Mouse (Mus musculus) megakaryocyte, embryonic 14.5 days (primary cell): ENCODE data around the gene Mff. TPM values are rescaled to one million over a fixed set of nuclear protein-coding genes. Genes with fewer than 3 reads are reported as not detected.

Experiments
- H3K27me3 ChIP-seq: replicated peaks from 2 replicates; pipeline ENCODE3; 2012; ENCODE audit warnings: inconsistent platforms
- H3K36me3 ChIP-seq: replicated peaks from 2 replicates; pipeline ENCODE3; 2012; ENCODE audit warnings: low read length, inconsistent platforms, mixed read lengths
- H3K4me1 ChIP-seq: 2 replicates; pipeline ENCODE4 v1.6.1; 2012; ENCODE audit warnings: inconsistent platforms
- H3K4me3 ChIP-seq: replicated peaks from 2 replicates; pipeline ENCODE3; 2012; ENCODE audit warnings: moderate library complexity, mild to moderate bottlenecking, inconsistent platforms
- H3K9me3 ChIP-seq: 2 replicates; pipeline ENCODE4 v1.6.1; 2012; ENCODE audit warnings: inconsistent platforms
- FLI1 ChIP-seq: IDR thresholded peaks from 2 replicates; pipeline ENCODE4 v1.6.1; 2012; ENCODE audit warnings: low read length, inconsistent platforms, mixed read lengths
- GATA1 ChIP-seq: IDR thresholded peaks from 3 replicates; pipeline ENCODE4 v1.6.1; 2012; ENCODE audit warnings: mixed read lengths, low read length, inconsistent platforms, borderline replicate concordance
- polyA plus RNA-seq: library from polyadenylated mRNA; stranded (reverse); fragments of >175 nt; gene quantifications from 2 replicates; pipeline ENCODE4 v1.2.3, GENCODE M21; 2012; ENCODE audit warnings: low replicate concordance; ENCODE audit not compliant: insufficient read depth

Mff gene
- polyA plus RNA-seq, 1 experiment = 380 TPM

DNA sequence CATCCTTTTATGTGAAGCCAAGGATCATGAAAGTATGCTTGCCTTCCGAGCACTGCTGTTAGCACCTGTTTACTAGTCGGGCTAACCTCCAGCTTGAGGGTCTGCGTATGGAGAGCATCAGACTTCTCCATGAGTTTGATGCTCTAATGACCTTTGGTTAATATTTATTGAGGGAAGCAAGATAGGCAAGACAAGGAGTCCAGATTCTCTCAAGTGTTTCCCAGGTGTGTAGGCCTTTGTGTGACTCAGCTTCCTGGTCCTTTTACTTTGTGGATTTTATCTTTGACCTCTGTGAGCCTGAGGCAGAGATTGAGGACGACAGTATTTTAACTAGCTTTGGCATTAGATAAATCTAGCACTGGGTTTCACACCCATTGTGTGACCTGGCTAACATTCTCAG, 42.0 kb downstream of the Mff start:
- no peak for TF ChIP-seq GATA1
- TF ChIP-seq FLI1 = no peak
- Histone ChIP-seq H3K4me3 (no peak overlapping the region), H3K4me1 (peaks cover 6% of the 10 kb centered on the region), H3K27me3 (no peaks in the 10 kb centered on the region), H3K9me3 (peaks cover 3% of the 10 kb centered on the region; the same call in 1 of the 2 replicates), H3K36me3 (peaks cover 13% of the 10 kb centered on the region)

DNA sequence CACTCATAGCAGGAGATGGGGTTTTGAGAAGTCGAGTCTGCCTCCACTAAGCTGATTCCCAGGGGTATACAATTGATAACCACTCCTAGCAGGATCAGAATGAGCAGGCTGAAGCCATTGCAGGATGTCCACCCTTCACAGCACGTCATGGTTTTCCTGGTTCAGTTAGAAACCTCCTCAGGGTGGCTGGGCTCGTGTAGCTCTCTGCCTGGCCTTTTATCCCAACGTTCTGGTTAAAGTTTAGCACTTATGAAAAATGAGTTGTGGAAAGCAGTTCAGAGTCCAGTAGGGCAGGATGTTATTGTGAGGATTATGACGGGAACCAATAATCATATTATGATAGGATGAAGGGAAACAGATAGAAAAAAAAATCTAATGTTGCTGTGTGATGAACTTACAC, 43.6 kb downstream of the Mff start, which contains the start of gene Tm4sf20:
TSS of gene Tm4sf20 (minus strand) at position 193 of the 400 bp plus-strand sequence.
- Histone ChIP-seq H3K4me1 (peaks cover 6% of the 10 kb centered on the region), H3K4me3 (no peak within 1 kb of the TSS), H3K9me3 (peaks cover 12% of the 10 kb centered on the region), H3K36me3 (no peaks in the 10 kb centered on the region), H3K27me3 (no peaks in the 10 kb centered on the region)
- TF ChIP-seq FLI1 = no peak
- no peak for TF ChIP-seq GATA1

DNA sequence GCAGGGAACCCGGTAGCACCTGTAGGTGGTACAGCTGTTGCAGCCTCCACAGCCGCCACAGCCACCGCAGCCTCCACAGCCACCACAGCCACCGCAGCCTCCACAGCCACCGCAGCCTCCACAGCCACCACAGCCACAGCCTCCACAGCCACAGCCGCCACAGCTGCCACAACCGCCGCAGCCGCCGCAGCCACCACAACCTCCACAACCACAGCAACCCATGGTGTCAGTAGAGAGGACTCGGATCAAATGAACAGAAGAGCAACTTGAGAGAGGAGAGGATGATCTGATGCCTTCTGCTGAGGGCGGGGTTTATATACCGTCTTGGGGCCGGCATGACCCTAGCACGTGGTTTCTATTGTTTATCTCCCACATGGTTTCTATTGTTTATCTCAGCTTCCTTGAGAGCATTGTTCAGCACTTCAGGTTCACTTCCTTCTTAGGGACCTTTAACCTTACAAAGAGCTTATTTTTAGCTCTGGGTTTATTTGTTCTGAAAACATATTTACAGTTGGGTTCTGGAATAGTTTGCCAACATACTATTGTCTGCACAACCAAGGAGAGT, 46.4 kb downstream of the Mff start, which contains the start of gene Gm47791:
TSS of gene Gm47791 (minus strand) at position 222 of the 565 bp plus-strand sequence.
- Histone ChIP-seq H3K4me1 (peaks cover 6% of the 10 kb centered on the region), H3K36me3 (no peaks in the 10 kb centered on the region), H3K27me3 (no peaks in the 10 kb centered on the region), H3K9me3 (peaks cover 25% of the 10 kb centered on the region), H3K4me3 (no peak within 1 kb of the TSS)
- TF ChIP-seq FLI1 = no peak
- no peak for TF ChIP-seq GATA1

DNA sequence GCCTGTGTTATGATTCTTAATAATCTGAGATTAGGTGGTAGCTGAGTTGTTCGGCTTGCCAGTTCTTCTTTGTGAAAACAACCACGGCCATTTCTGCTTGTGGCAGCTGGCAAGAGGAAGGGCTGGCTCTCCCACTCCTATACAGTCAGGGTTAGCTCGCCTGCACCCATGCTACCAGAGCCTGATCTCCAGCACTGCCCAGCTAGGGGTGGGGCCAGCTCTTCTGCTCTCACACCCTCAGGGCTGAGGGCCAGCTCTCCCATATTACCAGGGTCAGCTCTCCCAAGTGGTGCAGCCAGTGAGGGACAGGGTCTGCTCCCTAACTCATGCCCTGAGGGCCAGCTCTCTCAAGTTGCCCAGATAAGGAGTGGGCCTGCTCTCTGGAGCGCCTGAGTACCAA, 47.7 kb downstream of the Mff start:
- H3K9me3 ChIP-seq = peaks cover 30% of the 10 kb centered on the region
- no peak for TF ChIP-seq GATA1
- no peak for TF ChIP-seq FLI1
- H3K4me1 ChIP-seq = peaks cover 6% of the 10 kb centered on the region

DNA sequence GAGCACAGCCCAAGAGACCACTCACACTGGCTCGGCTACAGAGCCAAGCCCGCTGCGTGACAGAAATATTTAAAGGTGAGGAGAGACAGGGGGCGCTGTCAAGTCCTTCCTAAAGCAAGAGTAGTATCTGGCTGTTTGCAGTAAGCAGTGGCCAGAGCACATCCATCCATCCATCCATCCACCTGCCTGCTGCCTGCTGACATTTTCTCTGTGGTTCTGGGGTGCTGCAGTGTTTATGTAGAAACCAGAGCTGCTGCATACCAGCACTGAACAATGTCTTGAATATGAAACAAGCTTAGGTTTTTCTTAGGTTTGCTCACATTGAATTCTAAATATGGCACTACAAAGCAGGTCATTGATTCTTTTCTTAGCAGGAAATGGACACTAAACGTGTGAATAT, 48.5 kb downstream of the Mff start:
- Histone ChIP-seq H3K9me3 (peaks cover 30% of the 10 kb centered on the region), H3K4me3 (no peak overlapping the region), H3K27me3 (no peaks in the 10 kb centered on the region), H3K4me1 (peaks cover 6% of the 10 kb centered on the region), H3K36me3 (no peaks in the 10 kb centered on the region)
- TF ChIP-seq GATA1 = no peak
- TF ChIP-seq FLI1 = no peak

More for the DNA sequence above, 47.7 kb downstream of the Mff start:
- no peaks in the 10 kb centered on the region for H3K27me3 ChIP-seq
- H3K4me3 ChIP-seq = no peak overlapping the region
- no peaks in the 10 kb centered on the region for H3K36me3 ChIP-seq

DNA sequence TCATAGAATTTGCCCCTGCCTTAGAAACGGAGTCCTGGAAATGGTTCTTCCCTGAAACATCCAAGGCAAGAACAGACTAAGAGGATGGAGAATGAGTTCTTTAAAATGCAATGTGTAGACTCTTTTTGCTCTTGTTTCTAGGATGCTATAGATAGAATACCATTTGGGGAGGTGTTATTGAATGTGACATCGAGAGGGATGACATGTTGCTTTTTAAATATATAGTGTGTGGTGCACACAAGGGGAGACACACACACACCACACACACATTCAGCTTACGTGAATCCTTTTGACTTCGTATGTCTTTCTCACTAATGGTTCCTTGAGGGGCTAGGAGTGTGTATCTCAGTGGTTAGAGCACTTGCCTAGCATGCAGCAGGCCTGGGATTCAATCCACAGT, 50.6 kb downstream of the Mff start:
- H3K9me3 ChIP-seq = peaks cover 30% of the 10 kb centered on the region

DNA sequence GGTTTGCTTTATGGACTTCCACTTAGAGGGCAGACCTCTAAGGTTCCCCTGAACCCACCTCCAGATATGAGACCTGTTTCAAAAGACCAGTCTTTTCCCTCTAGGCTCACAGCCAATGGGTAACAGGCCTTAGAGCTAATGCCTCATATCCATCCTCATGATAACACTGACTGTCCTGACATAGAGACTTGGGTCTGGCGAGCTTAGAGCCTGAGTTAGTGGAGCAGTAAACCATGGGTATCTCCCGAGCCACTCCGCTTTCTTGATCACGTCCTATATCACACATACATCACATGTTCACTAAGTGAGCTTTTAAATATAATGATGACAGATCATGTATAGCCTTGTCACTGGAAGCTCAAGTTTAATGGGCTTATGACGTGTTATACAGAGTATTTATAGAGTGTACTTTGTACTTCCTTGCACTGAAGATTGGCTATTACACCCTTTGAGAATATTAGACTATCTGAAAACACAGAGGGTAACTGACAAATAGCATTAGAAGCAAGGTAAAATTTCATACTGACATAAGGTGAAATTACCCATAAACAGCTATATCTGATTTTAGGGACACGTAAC, 54.8 kb downstream of the Mff start:
- Histone ChIP-seq H3K4me3 (no peak overlapping the region), H3K36me3 (no peaks in the 10 kb centered on the region), H3K9me3 (peaks cover 15% of the 10 kb centered on the region), H3K4me1 (no peaks in the 10 kb centered on the region), H3K27me3 (peaks cover 12% of the 10 kb centered on the region)
- TF ChIP-seq FLI1 = no peak
- no peak for TF ChIP-seq GATA1

More for the DNA sequence above, 50.6 kb downstream of the Mff start:
- TF ChIP-seq FLI1 (no peak), GATA1 (no peak)
- Histone ChIP-seq H3K4me3 (no peak overlapping the region), H3K36me3 (no peaks in the 10 kb centered on the region), H3K4me1 (peaks cover 6% of the 10 kb centered on the region), H3K27me3 (peaks cover 4% of the 10 kb centered on the region)

DNA sequence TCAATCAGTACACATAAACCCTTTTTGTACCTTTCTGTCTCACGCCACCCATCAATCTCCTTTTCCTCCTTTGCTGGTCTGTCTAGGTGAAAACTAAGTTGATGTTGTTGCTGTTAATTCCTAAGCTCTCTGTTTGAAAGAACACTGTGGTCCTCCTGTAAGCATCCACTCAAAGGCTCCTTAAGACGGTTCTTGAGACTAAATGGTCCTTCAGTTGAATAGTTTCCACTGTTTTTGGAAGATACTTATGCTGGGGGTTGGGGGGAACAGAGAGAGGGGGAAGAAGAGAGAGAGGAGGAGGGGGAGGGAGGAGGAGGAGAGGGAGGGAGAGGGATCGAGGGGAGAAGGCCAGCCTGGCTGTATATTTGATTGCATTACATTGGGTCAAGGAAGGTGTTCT, 58.9 kb downstream of the Mff start:
- Histone ChIP-seq H3K4me3 (no peak overlapping the region), H3K4me1 (peaks cover 16% of the 10 kb centered on the region), H3K27me3 (peaks cover 22% of the 10 kb centered on the region), H3K36me3 (no peaks in the 10 kb centered on the region), H3K9me3 (no peaks in the 10 kb centered on the region)
- no peak for TF ChIP-seq FLI1
- TF ChIP-seq GATA1 = no peak

DNA sequence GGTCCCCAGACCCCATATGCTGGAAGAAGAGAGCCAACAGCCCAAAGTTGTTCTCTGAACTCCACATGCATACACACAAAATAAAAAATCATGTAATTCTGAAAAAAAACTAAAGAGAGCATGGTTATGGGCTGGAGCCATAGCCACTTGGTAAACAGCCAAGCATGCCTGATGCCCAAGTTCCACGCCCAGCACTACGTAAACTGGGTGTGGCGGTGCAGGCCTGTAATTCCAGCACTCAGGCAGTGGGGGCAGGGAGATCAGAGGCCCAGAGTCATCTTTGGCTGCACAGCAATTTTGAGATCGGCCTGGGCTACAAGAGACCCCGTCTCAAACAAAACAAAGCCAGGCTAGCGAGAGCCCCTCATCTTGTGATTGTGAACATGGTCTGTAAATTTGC, 60.9 kb downstream of the Mff start:
- H3K9me3 ChIP-seq = peaks cover 5% of the 10 kb centered on the region; the same call in 1 of the 2 replicates
- no peak for TF ChIP-seq FLI1
- TF ChIP-seq GATA1 = no peak
- H3K36me3 ChIP-seq = no peaks in the 10 kb centered on the region
- no peak overlapping the region for H3K4me3 ChIP-seq
- H3K4me1 ChIP-seq = peaks cover 16% of the 10 kb centered on the region
- peaks cover 19% of the 10 kb centered on the region for H3K27me3 ChIP-seq

DNA sequence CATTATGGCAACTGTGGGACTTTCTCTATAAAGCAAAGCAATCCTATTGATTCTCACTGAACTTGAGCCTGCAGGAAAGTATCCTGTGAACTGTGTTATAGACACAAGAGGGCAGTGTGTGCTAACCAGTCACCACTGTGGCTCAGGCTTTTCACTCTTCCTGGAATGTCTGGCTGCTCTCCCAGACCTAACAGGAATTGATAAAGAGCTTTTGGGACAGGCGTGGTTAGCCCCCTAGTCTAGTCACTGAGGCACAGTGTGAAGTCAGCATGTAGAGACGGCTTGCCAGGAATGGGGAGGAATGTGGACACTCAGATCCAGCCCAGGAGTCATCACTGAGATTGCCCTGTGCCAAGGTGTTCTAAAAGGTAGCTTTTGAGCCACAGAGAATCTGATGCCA, 62.7 kb downstream of the Mff start:
- H3K4me1 ChIP-seq = peaks cover 26% of the 10 kb centered on the region
- no peaks in the 10 kb centered on the region for H3K36me3 ChIP-seq

DNA sequence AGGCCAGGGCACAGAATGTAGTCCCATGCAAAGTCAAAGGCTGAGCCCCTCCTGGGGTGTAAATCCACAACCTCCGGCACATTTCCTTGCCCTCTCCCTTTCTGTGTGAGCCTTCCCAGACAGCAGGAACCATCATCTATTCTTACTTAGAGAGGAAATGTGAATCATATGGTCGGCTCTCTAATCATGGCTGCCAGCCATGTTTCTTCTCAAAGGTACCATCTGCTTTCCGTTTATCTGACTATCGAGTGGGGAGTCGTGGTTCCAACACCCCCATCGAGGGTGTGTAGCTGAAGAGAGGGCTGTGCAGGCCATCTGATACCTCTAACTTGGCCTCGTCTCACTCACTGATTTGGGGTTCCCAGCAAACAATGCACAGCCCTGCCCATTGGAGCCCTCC, 63.4 kb downstream of the Mff start:
- peaks cover 17% of the 10 kb centered on the region for H3K27me3 ChIP-seq
- H3K9me3 ChIP-seq = peaks cover 11% of the 10 kb centered on the region; the same call in 1 of the 2 replicates
- TF ChIP-seq GATA1 (no peak), FLI1 (no peak)
- H3K4me3 ChIP-seq = no peak overlapping the region
- H3K36me3 ChIP-seq = no peaks in the 10 kb centered on the region
- peaks cover 27% of the 10 kb centered on the region for H3K4me1 ChIP-seq

More for the DNA sequence above, 62.7 kb downstream of the Mff start:
- Histone ChIP-seq H3K4me3 (no peak overlapping the region), H3K9me3 (peaks cover 9% of the 10 kb centered on the region; the same call in 1 of the 2 replicates), H3K27me3 (peaks cover 17% of the 10 kb centered on the region)
- TF ChIP-seq GATA1 (no peak), FLI1 (no peak)
